Mouse (Mus musculus) yolk sac, embryonic 10.5 days (tissue): ENCODE results near the gene Rab3b.
"Not testable (repeated sequence)": the region's sequence is repeated elsewhere in the genome, so short reads cannot be mapped to it uniquely, and the experiment has no call there.

Experiments used
- DNase-seq: peaks from one replicate; pipeline ENCODE4 v3.0.0-alpha.2; 2017; ENCODE audit warnings: low spot score

Gene Rab3b

GRCm38 (mm10) chr4:108890876-108891275 lies 12.0 kb downstream of the Rab3b start:
- DNase-seq, result no peak

GRCm38 (mm10) chr4:108900421-108900820 lies 21.6 kb downstream of the Rab3b start:
- no peak for DNase-seq

GRCm38 (mm10) chr4:108902886-108903285 lies 24.0 kb downstream of the Rab3b start:
- DNase-seq, result no peak

GRCm38 (mm10) chr4:108903346-108903745 lies 24.5 kb downstream of the Rab3b start:
- DNase-seq, result no peak

GRCm38 (mm10) chr4:108904076-108904475 lies 25.2 kb downstream of the Rab3b start:
- no peak for DNase-seq

DNA sequence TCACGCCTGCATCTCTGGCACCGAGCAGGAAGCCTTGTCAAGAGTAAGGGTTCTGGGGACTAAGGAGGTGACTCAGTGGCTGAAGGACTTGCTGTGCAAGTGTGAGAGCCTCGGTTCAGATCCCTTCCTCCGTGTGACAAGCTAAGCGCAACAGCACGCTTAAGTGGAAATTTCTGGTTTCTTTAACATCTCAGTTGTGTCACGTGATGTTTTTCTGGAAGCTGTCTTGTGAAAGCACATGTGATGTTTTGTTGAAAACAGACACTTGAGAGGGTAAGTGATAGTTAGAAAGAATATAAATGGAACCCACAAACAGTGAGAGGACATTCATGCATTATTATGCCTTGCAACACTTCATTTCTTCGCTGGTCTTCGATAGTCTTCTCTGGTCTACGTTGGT lies 25.9 kb downstream of the Rab3b start:
- no peak for DNase-seq

DNA sequence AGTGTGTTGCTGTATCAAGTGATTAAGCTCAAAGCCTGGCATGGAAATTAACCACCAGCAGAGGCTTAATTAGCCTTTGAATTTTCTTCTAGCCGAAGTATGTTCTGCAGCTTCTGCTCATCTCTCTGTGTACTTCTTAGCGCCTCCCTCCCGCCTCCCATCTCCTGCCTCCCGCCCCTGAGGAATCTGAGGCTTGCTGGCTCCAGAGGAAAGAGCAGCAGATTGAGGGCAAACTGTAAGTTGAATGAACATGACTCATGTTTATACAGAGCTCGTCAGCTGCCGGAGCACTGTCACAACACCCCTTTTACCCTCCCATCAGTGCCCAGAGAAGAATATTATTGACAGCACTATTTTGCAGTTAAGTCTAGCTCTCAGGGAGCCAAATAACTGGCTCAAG lies 27.0 kb downstream of the Rab3b start:
- DNase-seq, result no peak

- no peak for DNase-seq
Measured at GRCm38 (mm10) chr4:108907475-108907874, 28.6 kb downstream of the Rab3b start.

DNA sequence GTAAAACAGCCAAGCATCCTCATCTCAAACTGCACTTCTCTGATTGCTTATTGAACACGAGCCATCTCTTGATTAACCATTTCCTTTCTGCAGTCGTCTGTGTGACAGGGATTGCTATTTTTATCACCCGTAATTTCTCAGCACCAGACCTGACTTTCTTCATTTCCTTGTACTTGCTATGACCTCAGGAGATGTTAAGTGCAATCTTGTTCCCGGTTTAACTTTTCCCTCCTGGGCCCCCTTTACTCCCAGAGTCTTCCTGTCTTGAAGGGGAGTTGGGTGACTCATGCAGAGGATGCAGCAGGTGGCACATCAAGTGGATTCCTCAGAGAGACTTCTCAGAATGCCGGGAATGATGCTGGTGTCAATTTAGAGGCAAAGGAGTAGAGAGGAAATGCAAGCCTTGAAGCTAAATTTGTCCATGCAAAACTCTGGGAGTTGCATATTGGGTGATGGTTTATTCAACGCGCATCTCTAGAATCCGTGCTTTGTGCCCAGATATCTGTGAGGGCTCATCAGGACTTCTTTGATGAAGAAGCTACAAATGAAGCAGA lies 31.1 kb downstream of the Rab3b start:
- no peak for DNase-seq

- no peak for DNase-seq
Measured at GRCm38 (mm10) chr4:108911866-108912265, 33.0 kb downstream of the Rab3b start.

GRCm38 (mm10) chr4:108913180-108913579 lies 34.3 kb downstream of the Rab3b start:
- no peak for DNase-seq

DNA sequence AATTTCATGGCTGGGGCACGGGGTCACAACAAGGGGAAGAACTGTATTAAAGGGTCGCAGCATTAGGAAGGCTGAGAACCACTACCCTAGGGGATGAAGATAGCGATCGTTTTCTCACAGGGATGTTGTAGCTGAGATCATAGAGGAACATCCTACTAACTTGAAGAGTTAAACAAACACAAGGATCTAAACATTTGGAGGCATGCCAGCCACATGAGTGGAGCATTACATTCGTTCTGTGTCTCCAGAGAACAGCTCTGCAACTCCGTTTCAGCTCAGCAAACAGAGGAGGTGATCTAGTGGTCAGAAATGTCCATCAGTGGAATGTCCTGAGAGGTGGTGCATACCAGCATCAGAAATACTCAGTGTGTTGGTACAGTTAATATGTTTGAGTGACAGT lies 35.5 kb downstream of the Rab3b start:
- no peak for DNase-seq

DNA sequence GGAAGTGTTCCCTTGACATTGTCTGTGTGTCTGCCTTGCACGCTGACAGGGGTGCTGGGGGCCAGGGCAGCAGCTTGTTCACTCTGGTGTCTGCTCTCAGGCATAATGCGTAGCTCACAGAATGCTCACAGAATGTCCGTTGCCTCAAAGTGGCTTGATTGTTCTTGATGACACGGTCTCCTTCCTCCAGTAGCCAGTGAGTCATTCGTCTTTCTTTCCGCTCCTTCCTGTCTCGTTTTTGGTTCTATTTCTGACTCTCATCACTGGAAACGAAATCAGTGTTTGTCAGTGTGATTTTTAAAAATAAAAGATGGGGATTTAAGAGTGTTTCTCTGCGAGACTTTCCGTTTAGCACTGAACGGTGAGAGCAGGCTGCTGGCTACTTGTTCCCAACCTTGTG lies 36.2 kb downstream of the Rab3b start:
- no peak for DNase-seq

GRCm38 (mm10) chr4:108917654-108918053 lies 38.8 kb downstream of the Rab3b start:
- DNase-seq, result no peak

GRCm38 (mm10) chr4:108927945-108928344 lies 49.1 kb downstream of the Rab3b start:
- not testable (repeated sequence) for DNase-seq

DNA sequence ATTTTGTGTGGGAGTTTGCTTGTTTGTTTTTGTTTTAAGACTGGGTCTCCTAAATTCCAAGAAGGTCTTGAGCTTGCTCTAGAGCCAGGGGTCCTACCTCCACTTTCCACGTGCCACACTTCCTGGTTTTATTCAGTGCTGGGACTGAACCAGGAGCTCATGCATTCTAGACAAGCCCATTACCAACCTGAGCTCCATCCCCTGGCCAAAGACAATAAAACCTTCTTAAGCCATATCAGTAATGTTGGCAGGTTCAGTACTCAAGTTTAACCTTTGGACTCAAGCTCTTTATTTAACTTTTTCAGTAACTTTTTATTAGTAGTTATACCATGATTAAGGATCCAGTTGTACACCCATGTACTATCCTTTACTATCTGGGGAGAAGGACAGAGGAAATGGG lies 54.3 kb downstream of the Rab3b start:
- DNase-seq, result no peak

DNA sequence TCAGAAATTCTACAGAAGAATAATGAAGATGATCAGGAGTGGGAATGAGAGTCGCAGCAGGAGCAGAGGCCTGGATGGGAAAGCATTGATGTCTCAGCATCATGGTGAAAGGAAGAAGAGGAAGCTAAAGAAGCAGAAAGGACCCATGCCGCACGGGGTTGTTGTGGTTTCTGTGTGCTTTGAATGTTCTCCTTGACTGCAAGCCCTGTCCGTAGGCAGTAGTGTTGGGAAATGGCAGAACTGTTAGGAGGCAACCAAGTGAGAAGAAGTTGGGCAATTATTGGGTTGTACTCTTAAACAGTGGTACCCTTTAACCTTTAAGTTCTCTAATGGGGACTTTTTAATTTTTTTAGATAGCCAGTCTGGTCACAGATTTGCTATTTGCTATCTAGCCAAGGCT lies 56.0 kb downstream of the Rab3b start:
- no peak for DNase-seq

DNA sequence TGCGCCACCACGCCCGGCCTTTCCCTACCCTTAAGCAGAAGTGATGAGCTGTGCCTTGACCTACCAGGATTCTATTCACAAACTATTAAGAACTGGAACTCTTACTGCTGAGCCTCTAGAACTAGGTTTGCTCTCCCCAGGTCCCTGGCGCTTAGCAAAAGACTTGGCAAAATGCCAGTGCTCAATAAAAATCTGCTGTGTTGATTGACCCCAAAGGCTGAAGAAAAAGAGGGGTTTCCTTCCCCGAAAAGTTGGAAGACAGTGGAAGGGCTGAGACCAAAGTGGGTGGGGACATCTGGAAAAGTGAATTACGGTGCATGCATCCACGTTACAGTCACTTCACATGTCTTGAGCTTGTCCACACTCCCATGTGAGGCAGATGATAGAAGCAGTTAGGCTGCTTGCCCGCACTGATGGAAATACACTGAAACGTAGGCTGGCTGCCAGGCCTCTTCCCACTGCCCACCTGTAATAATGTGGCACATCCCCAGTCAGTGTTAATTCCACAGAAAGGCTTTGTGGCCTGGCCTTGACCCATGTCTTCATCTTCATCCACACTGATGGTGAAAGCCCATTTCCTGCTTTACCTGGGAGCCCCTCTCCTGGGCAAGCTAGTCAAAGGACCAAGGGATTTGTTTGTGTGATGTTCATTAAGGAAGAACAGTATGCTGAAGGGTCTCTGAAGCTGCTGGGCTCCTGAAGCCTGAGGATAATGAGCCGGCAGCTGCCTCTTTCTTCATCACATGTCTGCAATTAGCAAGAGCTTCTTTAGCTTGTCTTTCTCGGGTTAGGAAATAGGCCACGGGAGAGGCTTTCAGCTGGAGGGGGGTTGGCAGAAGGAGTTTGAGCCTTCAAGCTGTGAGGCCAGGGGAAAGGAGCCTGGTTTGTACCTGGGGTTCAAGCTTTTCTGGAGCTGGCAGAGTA lies 59.2 kb downstream of the Rab3b start:
- DNase-seq, result no peak

DNA sequence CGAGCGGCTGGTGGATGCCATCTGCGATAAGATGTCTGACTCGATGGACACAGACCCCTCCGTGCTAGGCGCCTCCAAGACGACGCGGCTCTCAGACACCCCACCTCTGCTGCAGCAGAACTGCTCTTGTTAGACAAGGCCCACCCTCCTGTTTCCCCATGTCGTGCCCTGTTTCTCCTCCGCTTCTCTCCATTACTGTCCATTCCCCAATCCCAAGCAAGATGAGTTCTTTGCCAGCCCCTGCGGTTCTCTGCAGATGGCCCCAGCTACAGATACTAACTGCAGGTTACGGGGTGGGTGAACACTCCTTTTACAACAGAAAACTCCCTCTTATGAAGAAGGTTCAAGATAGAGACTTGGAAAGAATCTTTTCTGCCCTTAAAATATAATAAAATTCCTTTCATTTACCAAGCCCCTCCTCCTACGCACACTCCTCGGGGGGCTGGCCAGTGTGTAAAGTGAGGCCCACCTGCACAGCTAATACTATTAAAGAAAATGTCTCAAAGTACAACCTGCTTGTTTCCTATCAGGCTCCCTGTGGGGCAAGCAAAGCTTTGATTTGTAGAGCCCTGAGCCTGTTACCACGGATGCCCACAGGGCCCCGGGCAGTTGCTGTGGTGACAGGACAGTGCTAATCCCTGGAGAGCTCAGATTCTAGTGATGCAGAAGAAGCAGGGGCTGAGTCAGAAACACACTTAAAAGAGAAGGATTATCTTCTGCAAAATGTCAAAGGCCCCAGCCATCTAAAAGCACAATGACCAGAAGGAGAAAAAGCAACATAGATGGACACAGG lies 62.0 kb downstream of the Rab3b start:
- DNase-seq, result no peak

GRCm38 (mm10) chr4:108942171-108942570 lies 63.3 kb downstream of the Rab3b start:
- no peak for DNase-seq

- DNase-seq, result no peak
Measured at GRCm38 (mm10) chr4:108942986-108943720, 64.3 kb downstream of the Rab3b start.

DNA sequence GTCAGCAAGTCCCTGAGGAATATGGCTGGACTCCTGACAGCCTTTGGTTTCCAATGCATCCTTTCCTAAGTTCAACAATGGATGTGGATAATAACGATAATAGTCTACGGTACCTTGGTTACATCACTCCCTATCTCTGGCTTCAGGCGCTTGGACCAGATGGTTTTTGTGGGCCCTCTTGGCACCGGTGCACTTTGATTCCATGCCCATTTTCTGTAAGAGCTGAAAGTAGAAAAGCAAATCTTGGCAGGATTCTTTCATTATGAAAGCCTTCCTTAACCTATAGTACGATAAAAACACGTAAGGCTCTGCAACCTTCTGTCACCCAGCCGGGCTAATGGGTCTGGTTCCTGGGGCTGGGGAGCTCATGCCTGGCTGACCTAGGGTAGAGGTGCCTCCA lies 70.3 kb downstream of the Rab3b start:
- DNase-seq, result no peak
